Mouse (Mus musculus): ENCODE results near the gene Eipr1.

GRCm38 (mm10) chr12:28866121-28866520, 114.5 kb downstream of the Eipr1 start:
- no peak for TF ChIP-seq ZC3H11A (IDR thresholded peaks at IDR 0.05; ENCODE audit: borderline replicate concordance, low read depth, low read length)
- TF ChIP-seq MAFK (IDR thresholded peaks at IDR 0.05; ENCODE audit: insufficient read depth, low read depth, low read length) = no peak
- TF ChIP-seq HCFC1 (IDR thresholded peaks at IDR 0.05; ENCODE audit: borderline replicate concordance, insufficient read depth, low read length) = no peak
- no peak for TF ChIP-seq CHD2 (IDR thresholded peaks at IDR 0.05; ENCODE audit: low read depth, low read length)
- no peak for TF ChIP-seq ZNF384 (IDR thresholded peaks at IDR 0.05; ENCODE audit: low read depth, low read length)
